Mouse (Mus musculus) ES-Bruce4 (cell line): Measurements from ENCODE around the gene Ckm.

Source experiments
- CTCF ChIP-seq: IDR thresholded peaks from one replicate; pipeline ENCODE4 v1.8.1; 2011; ENCODE audit warnings: low read depth, low read length
- POLR2A ChIP-seq: IDR thresholded peaks from one replicate; pipeline ENCODE4 v1.8.1; 2011; ENCODE audit warnings: low read length; ENCODE audit not compliant: insufficient read depth

DNA sequence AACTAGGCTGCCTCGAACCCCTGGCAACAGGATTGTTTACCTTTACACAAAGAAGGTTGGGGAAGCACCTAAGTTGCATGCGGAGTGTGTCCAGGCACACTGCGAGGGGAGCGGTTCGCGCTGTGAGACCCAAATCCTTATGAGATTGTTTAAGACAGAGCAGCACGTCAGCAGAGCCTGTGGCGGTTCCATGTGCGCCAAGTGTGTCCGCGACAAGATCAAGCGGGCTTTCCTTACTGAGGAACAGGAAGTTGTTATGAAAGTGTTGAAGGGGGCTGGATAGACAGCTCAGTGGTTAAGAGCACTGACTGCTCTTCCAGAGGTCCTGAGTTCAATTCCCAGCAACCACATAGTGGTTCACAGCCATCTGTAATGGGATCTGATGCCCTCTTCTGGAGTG is 63.7 kb downstream of the Ckm start:
- no peak for TF ChIP-seq CTCF
- no peak for TF ChIP-seq POLR2A
